Mouse (Mus musculus) lung, postnatal 36 days (tissue): Measurements from ENCODE around the gene Cdk5rap3.

Source experiments
- DNase-seq: peaks from one replicate; pipeline ENCODE4 v3.0.0; 2022; ENCODE audit warnings: mixed read lengths

Cdk5rap3 gene

DNA sequence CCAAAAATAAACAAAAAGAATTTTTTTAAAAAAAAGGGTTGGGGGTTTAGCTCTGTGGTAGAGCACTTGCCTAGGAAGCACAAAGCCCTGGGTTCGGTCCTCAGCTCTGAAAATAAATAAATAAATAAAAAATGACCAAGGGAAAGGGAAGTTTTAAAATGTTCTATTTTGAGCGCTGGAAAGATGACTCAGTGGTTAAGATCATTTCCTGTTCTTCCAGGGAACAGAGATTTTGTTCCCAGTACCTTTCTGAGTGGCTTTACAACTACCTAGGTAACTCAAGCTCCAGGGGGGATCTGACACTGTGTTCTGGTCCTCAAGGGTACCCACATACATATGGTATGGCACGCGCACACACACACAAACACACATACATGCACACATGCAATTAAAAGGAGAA, 20.4 kb downstream of the Cdk5rap3 start:
- DNase-seq: no peak

DNA sequence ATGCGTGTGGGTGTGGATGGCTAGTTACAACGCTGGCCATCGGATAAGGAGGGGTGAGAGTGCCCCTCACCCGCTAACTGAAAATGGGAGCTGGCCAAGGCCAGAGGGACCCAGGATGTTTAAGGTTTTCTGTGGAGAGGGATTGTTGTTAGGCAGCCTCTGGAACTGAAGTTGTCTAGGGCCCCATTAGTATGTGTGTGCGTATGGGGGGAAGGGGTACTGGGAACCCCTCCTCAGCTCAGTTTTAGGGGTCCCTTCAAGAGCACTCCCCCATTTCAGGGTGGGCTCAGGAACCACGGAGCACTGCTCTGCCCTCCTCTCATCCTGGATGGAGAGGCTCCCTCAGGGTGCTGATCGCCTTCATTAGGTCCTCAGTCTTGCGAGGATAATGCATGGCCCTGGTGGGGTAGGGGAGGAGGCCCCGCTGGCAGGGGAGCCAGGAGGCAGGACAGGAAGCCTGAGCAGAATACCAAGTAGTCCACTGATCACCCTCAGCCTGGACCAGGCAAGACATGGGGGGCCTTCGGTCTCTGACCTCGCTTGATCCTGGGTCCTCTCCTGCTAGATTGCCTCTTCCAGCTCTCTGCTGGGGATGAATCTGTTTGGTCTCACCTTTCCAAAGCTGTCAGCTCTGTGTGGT, 23.0 kb downstream of the Cdk5rap3 start:
- no peak for DNase-seq

DNA sequence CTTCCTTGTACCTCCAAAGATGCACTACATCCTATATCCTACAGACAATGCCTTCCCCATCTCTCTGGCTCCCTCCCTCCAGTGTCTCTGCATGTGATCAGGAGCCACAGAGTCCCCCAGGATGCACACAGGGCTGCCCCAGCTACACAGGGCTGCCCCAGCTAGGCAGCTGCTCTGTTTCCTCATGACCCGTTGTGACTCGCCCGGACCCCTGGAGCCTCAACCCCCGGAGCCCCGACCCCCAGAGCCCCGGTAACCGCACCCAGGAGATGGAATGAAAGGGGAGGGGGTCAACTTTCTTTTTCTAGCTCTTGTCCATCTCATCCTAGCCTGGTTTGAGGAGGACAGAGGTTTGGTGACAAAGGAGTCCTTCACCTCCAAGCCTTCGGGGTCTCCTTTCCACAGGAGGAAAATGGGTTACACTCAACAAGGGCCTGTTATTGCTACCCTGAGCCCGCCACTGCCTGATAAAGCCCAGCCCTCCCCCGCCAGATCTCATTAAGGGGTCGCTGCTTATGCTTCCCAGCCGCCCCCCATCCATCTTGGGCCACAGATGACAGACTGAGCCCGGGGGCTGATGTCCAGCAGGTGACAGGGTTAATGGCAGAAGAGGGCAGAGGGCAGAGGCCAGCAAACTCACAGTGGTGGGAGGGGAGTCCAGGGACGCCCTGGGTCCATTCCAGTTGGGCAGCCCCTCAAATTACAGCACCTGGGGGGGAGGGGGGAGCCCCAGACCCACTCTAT, 24.3 kb downstream of the Cdk5rap3 start:
- DNase-seq: no peak

DNA sequence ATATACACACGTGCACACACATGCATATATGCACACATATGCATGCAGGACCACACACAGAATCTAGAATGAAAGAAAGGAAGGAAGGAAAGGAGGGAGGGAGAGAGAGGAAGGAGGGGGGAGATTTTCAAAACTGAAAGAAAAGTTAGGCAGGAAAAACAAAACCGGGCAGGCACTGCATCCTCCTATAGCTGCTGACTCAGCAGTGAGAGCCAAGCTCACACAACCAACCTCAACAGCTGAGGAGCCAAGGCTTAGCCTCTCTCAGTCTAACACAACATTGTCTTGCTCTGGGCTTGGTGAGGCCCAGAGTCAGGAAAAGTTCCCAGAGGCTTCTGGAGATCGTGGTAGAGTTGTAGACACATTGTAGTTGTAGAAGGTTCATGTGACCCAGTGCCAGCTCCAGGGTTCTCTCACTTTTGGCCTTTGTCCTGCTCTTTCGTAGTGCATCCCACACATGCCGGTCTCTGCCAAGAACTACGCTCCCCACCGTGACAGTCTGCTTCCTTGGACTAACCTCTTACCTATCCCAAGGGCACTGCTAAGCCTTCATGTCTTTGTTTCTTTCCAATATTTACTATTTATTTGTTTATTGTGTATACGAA, 29.3 kb downstream of the Cdk5rap3 start:
- no peak for DNase-seq

DNA sequence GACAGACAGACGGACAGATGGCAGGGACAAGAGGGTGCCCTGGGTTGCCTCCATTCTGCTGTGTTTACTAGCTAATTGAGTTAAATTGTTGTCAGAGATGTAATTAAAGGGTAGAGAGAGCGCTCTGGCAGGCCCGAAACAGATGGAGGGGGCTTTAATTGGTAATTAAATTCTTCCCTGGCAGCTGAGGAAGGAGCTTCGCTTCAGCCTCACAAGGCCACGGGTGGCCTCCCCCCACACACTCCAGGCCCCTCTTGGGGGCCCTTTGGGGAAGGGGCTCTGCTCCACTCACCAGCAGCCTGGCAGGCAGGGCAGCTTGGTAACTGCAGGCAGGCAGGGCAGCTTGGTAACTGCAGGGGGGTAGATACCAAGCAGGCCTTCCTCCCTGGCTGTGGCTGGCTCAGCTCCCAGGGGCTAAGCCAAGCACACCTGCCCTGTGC, 30.4 kb downstream of the Cdk5rap3 start:
- no peak for DNase-seq

DNA sequence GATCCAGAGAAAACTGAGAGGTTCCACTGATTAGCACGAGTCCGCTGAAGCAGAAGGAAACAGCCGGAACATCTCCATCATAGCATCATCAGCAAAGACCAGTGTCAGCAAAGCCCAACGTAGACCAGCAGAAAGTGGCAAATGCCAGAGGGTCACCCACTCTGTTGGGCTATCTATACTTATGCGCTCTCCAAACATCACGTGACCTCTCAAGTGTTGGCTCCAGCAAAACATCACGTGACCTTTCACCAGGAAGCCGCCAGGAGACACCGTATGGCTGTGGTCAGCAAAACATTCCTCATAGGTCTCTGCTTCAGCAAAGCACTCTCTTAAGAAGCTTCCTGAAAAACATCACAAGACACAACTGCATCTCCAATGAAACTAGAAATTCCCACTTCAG, 36.0 kb downstream of the Cdk5rap3 start:
- DNase-seq: peak; percentile 53

GRCm38 (mm10) chr11:96879359-96879758, 36.9 kb downstream of the Cdk5rap3 start:
- DNase-seq: no peak

DNA sequence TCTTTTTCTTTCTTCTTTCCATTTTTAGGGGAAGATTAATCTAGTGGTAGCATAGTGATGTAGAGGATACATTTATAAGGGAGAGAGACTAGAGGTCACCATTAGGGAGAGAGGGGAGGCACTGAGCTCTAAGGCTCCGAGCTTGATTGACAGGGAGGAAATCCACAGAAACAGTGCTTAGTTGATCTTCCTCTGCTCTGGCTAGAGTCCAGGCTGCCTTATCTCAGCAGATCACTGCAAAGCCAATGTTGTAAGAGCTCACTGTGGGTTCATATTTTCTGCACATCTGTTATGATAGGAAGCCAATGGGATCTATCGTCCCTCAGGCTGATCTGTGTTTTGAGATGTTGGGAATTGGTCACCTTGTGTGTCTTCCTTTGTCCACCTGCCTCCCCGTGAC, 37.6 kb downstream of the Cdk5rap3 start:
- DNase-seq: no peak

- DNase-seq: no peak
These were observed 39.2 kb downstream of the Cdk5rap3 start for GRCm38 (mm10) chr11:96877071-96877470.

DNA sequence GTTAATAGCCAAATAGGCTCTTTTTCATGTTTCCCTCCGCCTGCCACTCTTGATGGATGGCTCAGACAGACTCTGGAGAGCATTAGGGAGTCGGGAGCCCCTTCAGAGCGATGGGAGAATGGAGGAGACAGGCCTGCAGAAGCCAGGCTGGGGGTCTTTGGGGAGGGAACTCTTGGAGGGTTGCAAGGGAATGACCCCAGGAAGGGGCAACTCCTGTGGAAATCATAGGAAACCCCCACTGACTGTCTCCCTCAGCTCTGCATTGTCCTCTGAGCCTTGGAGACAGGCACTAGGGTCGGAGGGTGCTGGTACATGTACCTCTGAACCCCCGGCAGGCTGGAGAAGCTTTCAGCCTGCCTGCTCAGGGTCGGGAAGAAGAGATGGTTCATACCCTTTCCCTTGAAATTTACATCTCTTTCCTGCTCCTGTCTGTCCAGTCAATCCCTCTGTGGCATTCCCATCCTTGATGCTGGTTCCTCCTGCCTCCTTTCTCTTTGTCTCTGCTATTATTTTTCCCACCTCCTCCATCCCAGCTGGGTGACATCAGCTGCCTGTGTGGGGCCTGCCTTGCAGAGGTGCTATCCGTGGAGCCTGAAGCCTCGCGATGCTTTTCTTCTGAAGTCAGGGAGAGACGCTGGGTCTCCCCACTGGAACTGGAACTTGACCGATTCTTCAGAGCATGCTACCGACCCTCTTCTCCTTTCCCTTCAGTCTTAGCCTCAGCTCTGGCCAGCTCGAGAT, 39.8 kb downstream of the Cdk5rap3 start:
- DNase-seq: no peak

GRCm38 (mm10) chr11:96875745-96876144, 40.6 kb downstream of the Cdk5rap3 start:
- DNase-seq: peak; percentile 49

- DNase-seq: no peak
These were observed 41.0 kb downstream of the Cdk5rap3 start for GRCm38 (mm10) chr11:96875270-96875669.

- DNase-seq: no peak
These were observed 42.6 kb downstream of the Cdk5rap3 start for GRCm38 (mm10) chr11:96873601-96874140.

GRCm38 (mm10) chr11:96872441-96873379, 43.6 kb downstream of the Cdk5rap3 start:
- no peak for DNase-seq

- DNase-seq: peak; percentile 81
These were observed 49.1 kb downstream of the Cdk5rap3 start for GRCm38 (mm10) chr11:96867149-96867548.

GRCm38 (mm10) chr11:96863206-96863995, 52.9 kb downstream of the Cdk5rap3 start:
- DNase-seq: peak; percentile 58

- no peak for DNase-seq
These were observed 53.8 kb downstream of the Cdk5rap3 start for GRCm38 (mm10) chr11:96862534-96862933.

- peak; percentile 96 for DNase-seq
These were observed 54.4 kb downstream of the Cdk5rap3 start for GRCm38 (mm10) chr11:96861878-96862289.

DNA sequence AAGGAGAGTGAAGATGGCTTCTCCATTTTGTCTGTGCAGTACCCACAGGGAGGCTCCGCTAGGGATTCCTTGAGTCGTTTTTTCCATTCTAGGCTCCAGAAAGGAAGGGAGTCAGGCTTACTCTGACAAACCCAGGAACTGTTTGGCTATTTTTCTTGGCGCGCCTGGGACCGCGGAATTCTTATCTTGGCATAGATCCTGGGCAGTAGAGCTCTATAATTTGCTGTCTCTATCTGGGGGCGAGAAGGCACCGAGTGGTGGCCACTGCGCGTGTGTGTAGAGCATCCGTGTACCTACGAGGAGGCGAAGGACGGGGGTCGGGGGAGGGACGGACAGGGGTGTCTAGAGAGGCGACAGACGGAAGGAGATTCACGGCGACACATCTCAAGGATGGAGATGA, 54.9 kb downstream of the Cdk5rap3 start:
- DNase-seq: peak; percentile 60

DNA sequence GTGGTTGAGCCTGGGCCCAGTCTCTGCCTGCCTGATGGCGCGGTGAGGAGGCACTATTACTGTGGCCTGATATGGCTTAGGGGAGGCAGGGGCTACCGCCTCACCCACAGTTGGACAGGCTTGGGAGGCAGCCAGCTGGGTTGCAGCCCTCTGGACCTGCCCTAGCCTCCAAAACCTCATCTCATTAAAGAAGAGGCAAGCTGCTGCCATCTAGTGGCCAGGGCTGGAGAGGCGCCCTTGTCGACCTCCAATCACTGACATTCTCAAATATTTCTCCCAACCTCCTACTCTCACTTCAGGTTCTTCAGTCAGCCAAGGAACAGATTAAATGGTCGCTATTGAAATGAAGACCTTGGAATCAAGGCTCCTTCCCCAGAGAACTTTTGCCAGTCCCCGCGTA, 55.7 kb downstream of the Cdk5rap3 start:
- peak; percentile 89 for DNase-seq

GRCm38 (mm10) chr11:96859635-96860034, 56.7 kb downstream of the Cdk5rap3 start:
- no peak for DNase-seq
